In genomic region chr1:89102231-89103003, GRCm38 (mm10) we compare ENCODE assay signal across 13 mouse cellular contexts. TPM values are rescaled to one million over a fixed set of nuclear protein-coding genes. Genes with fewer than 3 reads are reported as not detected.
DNase-seq lines count a peak whose midpoint lies in the region; ATAC-seq and TF ChIP-seq lines count a peak whose summit lies in the region.
"Had no signal": no experiment of that assay in that cellular context is flagged by ENCODE, and none has a peak within 500 bp of the region (broad histone marks: within the 10 kb centered on the region; RNA-seq: fewer than 3 reads in every experiment).

No protein-coding gene starts in this region.

- peak overlapping the region; percentile 23; the same call in 1 of the 2 replicates for H3K9ac ChIP-seq in kidney, embryonic 14.5 days (ENCODE audit: low read depth, low read length)
- no peak overlapping the region for H3K9ac ChIP-seq in hindbrain, embryonic 16.5 days (ENCODE audit: low read depth, low read length)
- H3K9ac ChIP-seq: midbrain, embryonic 13.5 days had no signal

- 0 out of 2 replicates have a peak, but pooled peaks have one; percentile 43 for ATAC-seq in kidney, embryonic 14.5 days (ENCODE audit: low FRiP score, low TSS enrichment)
- ATAC-seq in hindbrain, embryonic 16.5 days: no peak
- ATAC-seq: midbrain, embryonic 13.5 days had no signal

- H3K4me2 ChIP-seq in kidney, embryonic 14.5 days (replicated peaks; ENCODE audit: low read depth, low read length): no peak overlapping the region
- H3K4me2 ChIP-seq in hindbrain, embryonic 16.5 days (ENCODE audit: low read length): no peak overlapping the region
- H3K4me2 ChIP-seq: midbrain, embryonic 13.5 days had no signal

- peaks cover 35% of the 10 kb centered on the region for H3K4me1 ChIP-seq in kidney, embryonic 14.5 days (ENCODE audit: control insufficient read depth, insufficient read depth, low read length)
- H3K4me1 ChIP-seq in embryonic facial prominence, embryonic 10.5 days: peaks cover 49% of the 10 kb centered on the region
- peaks cover 21% of the 10 kb centered on the region for H3K4me1 ChIP-seq in hindbrain, embryonic 16.5 days (ENCODE audit: control insufficient read depth, insufficient read depth, low read depth, low read length)
- H3K4me1 ChIP-seq in thymus, adult 2 months (replicated peaks; ENCODE audit: control insufficient read depth, insufficient read depth, low read length): 0 out of 2 replicates have a peak, but pooled peaks cover under 1% of the 10 kb centered on the region

- no peaks in the 10 kb centered on the region for H3K27me3 ChIP-seq in kidney, embryonic 14.5 days (ENCODE audit: control insufficient read depth, insufficient read depth, low read length)
- no peaks in the 10 kb centered on the region for H3K27me3 ChIP-seq in embryonic facial prominence, embryonic 10.5 days (replicated peaks; ENCODE audit: low read depth, poor library complexity, severe bottlenecking)
- no peaks in the 10 kb centered on the region for H3K27me3 ChIP-seq in hindbrain, embryonic 16.5 days (replicated peaks; ENCODE audit: control insufficient read depth, insufficient read depth, low read length)
- H3K27me3 ChIP-seq in thymus, adult 2 months (ENCODE audit: control insufficient read depth, insufficient read depth, low read length): no peaks in the 10 kb centered on the region
- H3K27me3 ChIP-seq: midbrain, embryonic 13.5 days had no signal

- no peak for TF ChIP-seq CTCF in thymus, adult 2 months (IDR thresholded peaks at IDR 0.05; ENCODE audit: borderline replicate concordance, control insufficient read depth, extremely low read depth, insufficient read depth, low read length, poor library complexity)

- no peak for TF ChIP-seq POLR2A in thymus, adult 2 months (IDR thresholded peaks at IDR 0.05; ENCODE audit: control insufficient read depth, extremely low read depth, insufficient read depth, low read length, poor library complexity)

- H3K27ac ChIP-seq in kidney, embryonic 14.5 days (ENCODE audit: low read depth, low read length): peak overlapping the region; percentile 71; the same call in 1 of the 2 replicates
- H3K27ac ChIP-seq in embryonic facial prominence, embryonic 10.5 days (replicated peaks): peak overlapping the region; percentile 85
- H3K27ac ChIP-seq in hindbrain, embryonic 16.5 days (ENCODE audit: low read depth, low read length): peak overlapping the region; percentile 54; the same call in 1 of the 2 replicates
- H3K27ac ChIP-seq in thymus, adult 2 months (ENCODE audit: control insufficient read depth, insufficient read depth, low read length): no peak overlapping the region
- H3K27ac ChIP-seq: left cerebral cortex, adult 2 months; midbrain, embryonic 13.5 days had no signal

- no peaks in the 10 kb centered on the region for H3K9me3 ChIP-seq in kidney, embryonic 14.5 days (ENCODE audit: control insufficient read depth, low read length)
- H3K9me3 ChIP-seq in embryonic facial prominence, embryonic 10.5 days: no peaks in the 10 kb centered on the region
- H3K9me3 ChIP-seq in hindbrain, embryonic 16.5 days (ENCODE audit: control insufficient read depth, low read length): no peaks in the 10 kb centered on the region
- H3K9me3 ChIP-seq: midbrain, embryonic 13.5 days had no signal

- no peak for DNase-seq in kidney, postnatal 14 days
- DNase-seq in R1 (ENCODE audit: low read depth, low spot score): peak; percentile 57
- peak; percentile 50 for DNase-seq in embryonic facial prominence, embryonic 10.5 days (ENCODE audit: low spot score)
- no peak for DNase-seq in thymus, adult 2 months
- no peak for DNase-seq in retina, embryonic 14.5 days (ENCODE audit: low spot score)
- no peak for DNase-seq in cerebellum, adult 9-10 months
- DNase-seq: adrenal gland, postnatal 25 days; cerebellum, postnatal 36 days; thymus, postnatal 14 days had no signal

- no peaks in the 10 kb centered on the region for H3K36me3 ChIP-seq in kidney, embryonic 14.5 days (ENCODE audit: control insufficient read depth, insufficient read depth, low read length)
- peaks cover 4% of the 10 kb centered on the region; the same call in 1 of the 2 replicates for H3K36me3 ChIP-seq in embryonic facial prominence, embryonic 10.5 days (replicated peaks)
- no peaks in the 10 kb centered on the region for H3K36me3 ChIP-seq in hindbrain, embryonic 16.5 days (ENCODE audit: control insufficient read depth, insufficient read depth, low read length)
- H3K36me3 ChIP-seq in thymus, adult 2 months (ENCODE audit: control insufficient read depth, insufficient read depth, low read length): no peaks in the 10 kb centered on the region
- H3K36me3 ChIP-seq: midbrain, embryonic 13.5 days had no signal

- WGBS in kidney, embryonic 14.5 days: 42% methylated on average over 14 of the region's 15 CpGs
- 21% methylated on average over 15 of the region's 15 CpGs for WGBS in embryonic facial prominence, embryonic 10.5 days
- 37% methylated on average over 14 of the region's 15 CpGs for WGBS in hindbrain, embryonic 16.5 days
- WGBS in thymus, adult 2 months: 90% methylated on average over 15 of the region's 15 CpGs

- H3K4me3 ChIP-seq in kidney, embryonic 14.5 days (ENCODE audit: low read length): no peak overlapping the region
- H3K4me3 ChIP-seq in embryonic facial prominence, embryonic 10.5 days: peak overlapping the region; percentile 38
- no peak overlapping the region for H3K4me3 ChIP-seq in hindbrain, embryonic 16.5 days (ENCODE audit: low read length)
- no peak overlapping the region for H3K4me3 ChIP-seq in thymus, adult 2 months (ENCODE audit: control insufficient read depth, insufficient read depth, low read length)
- H3K4me3 ChIP-seq: left cerebral cortex, adult 2 months; midbrain, embryonic 13.5 days had no signal

RNA-seq across cellular contexts. Expression of gene Sh3bp4, which starts 32.2 kb away (rescaled TPM):
- polyA plus RNA-seq in kidney, embryonic 14.5 days (2014; fragmentation: Nextera tagmentation; extraction: Ambion mirVana): 14.9 and 26.1 TPM in 2 replicates
- polyA plus RNA-seq in embryonic facial prominence, embryonic 10.5 days (2016; fragmentation: Nextera tagmentation; extraction: Ambion mirVana): 25.1 and 26.5 TPM in 2 replicates
- 13.7 and 17.0 TPM in 2 replicates for polyA plus RNA-seq in hindbrain, embryonic 16.5 days (2015; fragmentation: Nextera tagmentation; extraction: Ambion mirVana)
- polyA plus RNA-seq in thymus, adult 2 months (2012; rRNA removed): 8.8 and 9.1 TPM in 2 replicates

Comparison
In these comparisons a context has a peak if more than half of its experiments do, and no peak if none do; other contexts are left out.
1. DNase-seq: peak in R1 (single experiment) and embryonic facial prominence, embryonic 10.5 days (single experiment); none in kidney, postnatal 14 days (single experiment), thymus, adult 2 months (single experiment), retina, embryonic 14.5 days (single experiment) and cerebellum, adult 9-10 months (single experiment).